Mouse (Mus musculus) kidney, adult 2 months (tissue): ENCODE measurements at regions not wholly inside any gene's neighbourhood (a gene's known extent, or its start where the extent isn't known, plus 50 kb on each side); places are given as distances from the start of the nearest gene placed in this dataset.
"Not testable (repeated sequence)": the region's sequence is repeated elsewhere in the genome, so short reads cannot be mapped to it uniquely, and the experiment has no call there.

Experiments
- DNase-seq: peaks from one replicate; pipeline ENCODE4 v3.0.0; 2021
- H3K27ac ChIP-seq: fragments of 200-500 bp; 2 replicates; pipeline ENCODE4 v1.5.1; 2012; ENCODE audit warnings: low read depth, low read length, control low read depth, inconsistent platforms; ENCODE audit not compliant: insufficient read depth
- H3K27me3 ChIP-seq: fragments of 200-500 bp; replicated peaks from 2 replicates; pipeline ENCODE4 v1.6.1; 2012; ENCODE audit warnings: mild to moderate bottlenecking, moderate library complexity, low read length, inconsistent platforms; ENCODE audit not compliant: control insufficient read depth, insufficient read depth
- H3K36me3 ChIP-seq: fragments of 200-500 bp; 2 replicates; pipeline ENCODE4 v1.6.1; 2012; ENCODE audit warnings: mild to moderate bottlenecking, moderate library complexity, low read length, inconsistent platforms; ENCODE audit not compliant: control insufficient read depth, insufficient read depth
- H3K4me1 ChIP-seq: fragments of 200-500 bp; 2 replicates; pipeline ENCODE4 v1.6.1; 2011; ENCODE audit warnings: low read length; ENCODE audit not compliant: control insufficient read depth, insufficient read depth
- H3K4me3 ChIP-seq: fragments of 200-500 bp; 2 replicates; pipeline ENCODE4 v1.5.1; 2011; ENCODE audit warnings: mild to moderate bottlenecking, low read depth, low read length, control low read depth; ENCODE audit not compliant: insufficient read depth
- CTCF ChIP-seq: fragments of 200-500 bp; conservative IDR thresholded peaks from 2 replicates; pipeline ENCODE4 v1.5.1; 2011; ENCODE audit warnings: low read depth, mild to moderate bottlenecking, control low read depth, low read length, moderate library complexity, mixed read lengths; ENCODE audit not compliant: insufficient read depth, insufficient read length
- POLR2A ChIP-seq: fragments of 200-500 bp; IDR thresholded peaks from one replicate; pipeline ENCODE4 v1.6.1; 2011; ENCODE audit warnings: low read depth, low read length, control low read depth
- WGBS: fragments of 180-500 bp; shearing (Covaris S2); methylation state at CpG from one replicate; pipeline ENCODE4 v1.1.7; 2018; 5-methylcytosine and 5-hydroxymethylcytosine counted together

DNA sequence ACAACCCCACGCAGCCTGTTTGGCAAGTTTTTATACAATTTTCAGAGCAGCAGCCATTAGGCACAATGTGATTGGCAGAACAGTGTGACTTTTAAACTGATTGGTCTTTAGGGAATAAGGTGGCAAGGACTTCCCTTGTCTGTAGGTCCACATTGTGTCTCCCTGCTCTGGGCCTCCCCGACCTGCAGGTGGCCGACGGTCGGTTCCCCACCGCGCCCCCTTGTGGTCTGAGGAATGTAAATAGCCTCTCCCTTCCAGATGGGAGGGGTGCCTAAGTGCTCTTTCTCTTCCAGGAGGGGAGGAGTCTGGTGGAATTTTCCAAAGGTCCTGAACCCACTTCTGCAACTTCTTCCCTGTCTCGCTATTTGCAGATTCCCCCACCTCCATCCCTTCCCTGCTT is 52.5 kb upstream of the Prr5 start:
- H3K4me1 ChIP-seq, H3K27ac ChIP-seq, H3K36me3 ChIP-seq, H3K27me3 ChIP-seq, H3K4me3 ChIP-seq: not testable (repeated sequence)
- peak; percentile 69 for TF ChIP-seq CTCF
- peak; percentile 71 for DNase-seq
- WGBS, result 10% methylated on average over 8 of the region's 8 CpGs

DNA sequence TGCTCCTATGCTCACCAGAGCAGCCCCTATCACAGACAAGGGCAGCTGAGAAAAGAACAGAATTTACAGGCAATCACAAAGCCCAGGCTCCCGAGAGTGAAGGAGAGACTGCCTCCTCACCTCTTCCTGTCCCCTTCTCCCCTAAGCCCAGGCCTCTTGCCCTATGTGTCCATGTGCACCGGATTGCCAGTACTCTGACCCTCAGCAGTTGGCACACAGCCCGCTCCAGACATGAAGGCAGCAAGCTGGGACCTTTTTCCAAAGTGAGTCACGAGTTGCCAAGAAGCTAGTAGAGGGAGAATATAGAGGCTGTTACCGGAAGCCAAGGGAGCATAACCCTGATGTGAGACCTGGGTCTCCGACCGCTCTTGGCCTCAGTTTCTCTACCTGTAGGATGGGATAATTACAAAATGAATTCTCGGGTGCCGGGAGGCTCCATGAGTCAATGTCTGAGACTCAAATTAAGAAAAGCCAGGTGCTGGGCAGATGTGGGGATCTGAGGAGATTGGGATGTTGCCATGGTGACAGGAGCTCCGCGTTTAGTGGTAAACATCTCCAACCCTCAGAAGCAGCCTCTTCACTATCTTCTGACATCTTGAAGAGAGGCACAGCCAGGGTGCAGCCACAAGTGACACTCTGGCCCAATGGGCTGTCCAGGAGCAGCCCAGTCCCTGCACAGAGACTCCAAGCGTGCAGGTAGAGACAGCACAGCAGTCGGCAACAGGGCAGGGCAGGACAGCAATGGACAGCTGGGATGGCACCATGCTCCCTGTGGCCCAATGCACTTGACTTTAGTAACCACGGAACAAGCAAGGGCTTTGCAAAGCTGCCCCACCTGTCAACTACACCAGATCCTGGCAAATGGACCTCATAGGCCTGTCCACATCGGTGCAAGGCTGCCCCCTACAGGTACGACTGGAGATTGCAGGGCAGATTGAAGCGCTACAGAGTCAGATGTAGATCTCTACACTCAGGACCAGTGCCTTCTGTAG is 55.6 kb upstream of the Prr5 start:
- WGBS, result 40% methylated on average over 17 of the region's 17 CpGs
- Histone ChIP-seq H3K4me1 (no peaks in the 10 kb centered on the region), H3K4me3 (no peak overlapping the region), H3K36me3 (no peaks in the 10 kb centered on the region), H3K27me3 (no peaks in the 10 kb centered on the region), H3K27ac (no peak overlapping the region)
- TF ChIP-seq POLR2A (no peak), CTCF (peak; percentile 99)
- peak; percentile 86 for DNase-seq

DNA sequence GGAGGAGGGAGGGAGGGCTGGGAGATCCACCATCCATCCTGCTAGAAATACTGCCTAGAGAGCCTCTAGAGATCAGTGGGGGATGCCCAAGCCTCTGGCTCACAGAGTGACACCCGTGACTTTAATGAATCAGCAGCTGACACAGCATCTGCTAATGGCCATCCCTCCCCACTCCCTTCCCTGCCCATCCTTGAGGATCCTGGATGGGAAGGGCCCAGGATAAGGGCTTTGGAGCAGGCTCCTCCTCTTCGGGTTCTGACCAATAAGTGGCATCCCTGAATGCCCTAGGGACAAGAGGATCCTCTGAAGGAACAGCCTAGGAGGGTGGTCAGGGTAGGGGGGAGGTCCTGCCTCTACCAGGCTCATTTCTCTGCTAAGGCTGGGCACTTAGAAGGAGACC is 55.3 kb upstream of the Rtl6 start:
- 33% methylated on average over 2 of the region's 2 CpGs for WGBS
- no peak overlapping the region for H3K27ac ChIP-seq
- H3K4me3 ChIP-seq, result no peak overlapping the region
- H3K27me3 ChIP-seq, result no peaks in the 10 kb centered on the region
- H3K4me1 ChIP-seq, result no peaks in the 10 kb centered on the region
- no peak for TF ChIP-seq CTCF
- no peak for TF ChIP-seq POLR2A
- no peaks in the 10 kb centered on the region for H3K36me3 ChIP-seq
- DNase-seq, result no peak

DNA sequence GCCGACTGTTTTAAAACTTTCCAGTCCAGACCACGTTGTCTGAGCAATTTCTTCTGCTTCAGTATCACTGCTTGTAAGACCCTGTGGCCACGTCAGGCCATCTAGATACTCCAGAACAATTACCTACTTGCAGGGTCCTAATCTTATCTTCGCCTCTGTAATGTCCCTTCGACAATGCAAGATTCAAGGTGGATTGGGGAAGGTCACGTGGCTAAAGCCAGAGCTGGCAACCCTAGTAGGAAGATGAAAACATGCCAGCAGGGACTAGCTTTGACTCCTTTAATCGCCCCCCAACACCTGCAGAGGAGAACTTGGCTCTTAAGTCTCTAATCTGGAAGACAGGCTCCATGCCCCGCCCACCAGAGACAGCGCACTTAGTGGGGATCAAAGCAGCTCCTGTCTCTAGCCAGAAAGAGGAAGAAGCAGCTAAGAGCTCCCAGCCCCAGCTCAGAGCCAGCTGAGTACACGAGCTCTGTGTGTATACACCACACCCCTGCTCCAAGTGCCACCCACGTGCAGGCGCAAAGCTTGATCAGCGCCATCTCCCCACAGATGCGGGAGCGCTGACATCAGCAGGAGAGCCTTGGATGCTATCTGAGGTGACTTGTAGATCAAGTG is 52.3 kb upstream of the Rtl6 start:
- no peak for DNase-seq
- Histone ChIP-seq H3K27me3 (no peaks in the 10 kb centered on the region), H3K36me3 (no peaks in the 10 kb centered on the region), H3K27ac (no peak overlapping the region), H3K4me1 (no peaks in the 10 kb centered on the region), H3K4me3 (no peak overlapping the region)
- WGBS, result 69% methylated on average over 15 of the region's 15 CpGs
- TF ChIP-seq CTCF, result no peak
- TF ChIP-seq POLR2A, result no peak

DNA sequence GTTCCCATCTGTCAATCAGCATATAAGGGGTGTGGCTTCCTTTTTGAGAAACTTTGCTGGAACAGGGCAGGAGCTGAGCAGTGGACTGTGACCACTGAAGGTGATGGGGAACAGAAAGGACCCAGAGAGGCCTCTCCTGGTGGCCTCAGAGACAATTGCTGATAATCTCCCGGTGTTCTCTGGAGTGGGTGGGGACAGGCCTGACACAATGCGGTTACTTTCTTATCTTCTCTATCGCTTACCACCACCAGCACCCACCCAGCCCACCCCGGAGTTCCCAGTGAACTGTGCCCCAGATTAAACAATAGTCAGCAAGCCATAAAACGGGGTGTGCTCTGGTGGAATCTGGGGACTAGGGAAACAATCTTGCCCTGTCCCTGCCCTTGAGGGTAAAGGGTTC is 51.4 kb upstream of the Rtl6 start:
- H3K4me1 ChIP-seq, result no peaks in the 10 kb centered on the region
- no peak for DNase-seq
- TF ChIP-seq POLR2A (no peak), CTCF (no peak)
- no peaks in the 10 kb centered on the region for H3K36me3 ChIP-seq
- H3K27me3 ChIP-seq, result no peaks in the 10 kb centered on the region
- H3K4me3 ChIP-seq, result no peak overlapping the region
- no peak overlapping the region for H3K27ac ChIP-seq
- WGBS, result 70% methylated on average over 5 of the region's 5 CpGs
